Mouse (Mus musculus): ENCODE data around the gene App. TPM values are rescaled to one million over a fixed set of nuclear protein-coding genes. Genes with fewer than 3 reads are reported as not detected.

App gene
- polyA plus RNA-seq, 1 experiment: 207 TPM

- Histone ChIP-seq H3K36me3 (ENCODE audit: control insufficient read depth, insufficient read depth) (peaks cover 33% of the 10 kb centered on the region), H3K27me3 (ENCODE audit: control insufficient read depth, insufficient read depth, insufficient read length) (no peaks in the 10 kb centered on the region), H3K4me2 (ENCODE audit: low read depth) (no peak overlapping the region), H3K79me2 (ENCODE audit: control insufficient read depth, insufficient read depth) (no peaks in the 10 kb centered on the region), H3ac (ENCODE audit: control insufficient read depth, insufficient read length) (no peak overlapping the region), H3K4me3 (no peak overlapping the region)
- TF ChIP-seq TCF12 (IDR thresholded peaks at IDR 0.05; ENCODE audit: insufficient read depth, poor library complexity, severe bottlenecking): no peak
- no peak for TF ChIP-seq TCF3 (IDR thresholded peaks at IDR 0.05; ENCODE audit: insufficient read length, low read depth)
- TF ChIP-seq SRF (IDR thresholded peaks at IDR 0.05; ENCODE audit: control insufficient read depth, insufficient read length, low read depth): no peak
- no peak for TF ChIP-seq E2F4 (IDR thresholded peaks at IDR 0.05; ENCODE audit: insufficient read depth)
Observed at GRCm38 (mm10) chr16:85101544-85101943, 72.0 kb downstream of the App start.

DNA sequence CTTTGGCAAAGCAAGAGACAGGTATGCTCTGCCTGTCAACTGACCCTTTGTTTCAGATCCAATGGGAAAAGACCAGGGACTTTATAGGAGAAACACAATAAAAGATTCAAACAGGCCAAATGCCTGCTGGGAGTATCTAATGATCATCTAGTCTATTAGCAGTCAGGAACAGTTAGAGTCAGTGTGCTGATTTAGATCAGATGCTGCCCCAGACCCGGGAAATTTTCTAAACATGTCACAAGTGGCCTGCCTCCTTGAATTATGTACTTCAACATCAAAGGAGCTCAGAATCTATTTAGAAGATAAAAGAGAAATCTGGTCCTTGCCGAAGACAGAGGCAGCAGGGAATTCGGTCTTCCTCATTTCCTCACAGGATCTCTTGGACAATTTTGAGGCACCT, 72.8 kb downstream of the App start:
- no peak overlapping the region for H3ac ChIP-seq (ENCODE audit: control insufficient read depth, insufficient read length)
- TF ChIP-seq USF1 (IDR thresholded peaks at IDR 0.05; ENCODE audit: low read depth): no peak
- no peak for TF ChIP-seq MAX (IDR thresholded peaks at IDR 0.05; ENCODE audit: low read depth)
- TF ChIP-seq MYOG (IDR thresholded peaks at IDR 0.05; ENCODE audit: control insufficient read depth in 1 of 3, insufficient read depth in 1 of 3, insufficient read length in 2 of 3, low read depth in 2 of 3): no peak
- no peak for TF ChIP-seq POLR2AphosphoS2 (IDR thresholded peaks at IDR 0.05; ENCODE audit: insufficient read length, low read depth)
- no peak for TF ChIP-seq POLR2A (IDR thresholded peaks at IDR 0.05; ENCODE audit: insufficient read length, low read depth)
- no peak for TF ChIP-seq E2F4 (IDR thresholded peaks at IDR 0.05; ENCODE audit: insufficient read depth)
- no peak for TF ChIP-seq MYOD1 (IDR thresholded peaks at IDR 0.05; ENCODE audit: control insufficient read depth in 1 of 3, insufficient read length in 2 of 3, low read depth in 2 of 3)
- no peak for TF ChIP-seq REST (IDR thresholded peaks at IDR 0.05; ENCODE audit: insufficient read depth, insufficient read length)
- no peak for TF ChIP-seq TCF12 (IDR thresholded peaks at IDR 0.05; ENCODE audit: insufficient read depth, poor library complexity, severe bottlenecking)
- no peak for TF ChIP-seq CEBPB (IDR thresholded peaks at IDR 0.05; ENCODE audit: insufficient read depth, poor library complexity, severe bottlenecking)
- no peak overlapping the region for H3K4me3 ChIP-seq
- H3K36me3 ChIP-seq (ENCODE audit: control insufficient read depth, insufficient read depth): peaks cover 33% of the 10 kb centered on the region
- H3K79me2 ChIP-seq (ENCODE audit: control insufficient read depth, insufficient read depth): no peaks in the 10 kb centered on the region
- H3K27me3 ChIP-seq (ENCODE audit: control insufficient read depth, insufficient read depth, insufficient read length): no peaks in the 10 kb centered on the region
- no peak overlapping the region for H3K4me2 ChIP-seq (ENCODE audit: low read depth)

DNA sequence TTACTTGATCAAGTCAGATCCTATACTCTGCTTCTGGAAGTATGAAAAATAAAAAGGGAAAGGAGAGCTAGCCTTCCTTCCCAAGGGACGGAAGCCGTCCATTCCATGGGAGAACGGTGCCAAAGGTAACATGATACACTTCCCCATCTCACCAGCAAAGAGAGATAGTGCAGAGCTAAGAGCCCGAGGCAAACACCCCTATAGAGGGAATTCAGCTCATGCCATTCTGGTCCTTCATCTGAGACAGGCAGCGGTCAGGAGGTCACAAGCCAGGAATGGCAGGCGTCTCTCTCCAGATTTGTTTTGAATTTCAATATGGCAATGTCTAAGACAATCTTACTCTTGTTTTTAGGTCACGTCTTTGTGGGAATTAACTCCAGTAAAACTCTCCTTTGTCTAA, 74.1 kb downstream of the App start:
- no peak for TF ChIP-seq USF1 (IDR thresholded peaks at IDR 0.05; ENCODE audit: low read depth)
- no peak for TF ChIP-seq TCF12 (IDR thresholded peaks at IDR 0.05; ENCODE audit: insufficient read depth, poor library complexity, severe bottlenecking)
- TF ChIP-seq CEBPB (IDR thresholded peaks at IDR 0.05; ENCODE audit: insufficient read depth, poor library complexity, severe bottlenecking): no peak
- no peak for TF ChIP-seq MAX (IDR thresholded peaks at IDR 0.05; ENCODE audit: low read depth)
- TF ChIP-seq TCF3 (IDR thresholded peaks at IDR 0.05; ENCODE audit: insufficient read length, low read depth): no peak
- TF ChIP-seq POLR2A (IDR thresholded peaks at IDR 0.05; ENCODE audit: insufficient read length, low read depth): no peak
- TF ChIP-seq MYOD1 (IDR thresholded peaks at IDR 0.05; ENCODE audit: control insufficient read depth in 1 of 3, insufficient read length in 2 of 3, low read depth in 2 of 3): no peak
- Histone ChIP-seq H3K36me3 (ENCODE audit: control insufficient read depth, insufficient read depth) (peaks cover 33% of the 10 kb centered on the region), H3K4me3 (no peak overlapping the region), H3K4me2 (ENCODE audit: low read depth) (no peak overlapping the region), H3ac (ENCODE audit: control insufficient read depth, insufficient read length) (no peak overlapping the region), H3K79me2 (ENCODE audit: control insufficient read depth, insufficient read depth) (no peaks in the 10 kb centered on the region), H3K27me3 (ENCODE audit: control insufficient read depth, insufficient read depth, insufficient read length) (no peaks in the 10 kb centered on the region)

GRCm38 (mm10) chr16:85099044-85099443, 74.5 kb downstream of the App start:
- H3K27me3 ChIP-seq (ENCODE audit: control insufficient read depth, insufficient read depth, insufficient read length): no peaks in the 10 kb centered on the region
- no peak overlapping the region for H3ac ChIP-seq (ENCODE audit: control insufficient read depth, insufficient read length)
- no peak overlapping the region for H3K4me3 ChIP-seq
- no peaks in the 10 kb centered on the region for H3K79me2 ChIP-seq (ENCODE audit: control insufficient read depth, insufficient read depth)
- H3K4me2 ChIP-seq (ENCODE audit: low read depth): no peak overlapping the region
- TF ChIP-seq MYOD1 (IDR thresholded peaks at IDR 0.05; ENCODE audit: control insufficient read depth in 1 of 3, insufficient read length in 2 of 3, low read depth in 2 of 3) (no peak), POLR2AphosphoS2 (IDR thresholded peaks at IDR 0.05; ENCODE audit: insufficient read length, low read depth) (no peak), SRF (IDR thresholded peaks at IDR 0.05; ENCODE audit: control insufficient read depth, insufficient read length, low read depth) (no peak), POLR2A (IDR thresholded peaks at IDR 0.05; ENCODE audit: insufficient read length, low read depth) (no peak), CEBPB (IDR thresholded peaks at IDR 0.05; ENCODE audit: insufficient read depth, poor library complexity, severe bottlenecking) (no peak), TCF12 (IDR thresholded peaks at IDR 0.05; ENCODE audit: insufficient read depth, poor library complexity, severe bottlenecking) (no peak), TCF3 (IDR thresholded peaks at IDR 0.05; ENCODE audit: insufficient read length, low read depth) (no peak), E2F4 (IDR thresholded peaks at IDR 0.05; ENCODE audit: insufficient read depth) (no peak), MAX (IDR thresholded peaks at IDR 0.05; ENCODE audit: low read depth) (no peak), MYOG (IDR thresholded peaks at IDR 0.05; ENCODE audit: control insufficient read depth in 1 of 3, insufficient read depth in 1 of 3, insufficient read length in 2 of 3, low read depth in 2 of 3) (no peak), REST (IDR thresholded peaks at IDR 0.05; ENCODE audit: insufficient read depth, insufficient read length) (no peak), USF1 (IDR thresholded peaks at IDR 0.05; ENCODE audit: low read depth) (no peak)
- peaks cover 33% of the 10 kb centered on the region for H3K36me3 ChIP-seq (ENCODE audit: control insufficient read depth, insufficient read depth)

DNA sequence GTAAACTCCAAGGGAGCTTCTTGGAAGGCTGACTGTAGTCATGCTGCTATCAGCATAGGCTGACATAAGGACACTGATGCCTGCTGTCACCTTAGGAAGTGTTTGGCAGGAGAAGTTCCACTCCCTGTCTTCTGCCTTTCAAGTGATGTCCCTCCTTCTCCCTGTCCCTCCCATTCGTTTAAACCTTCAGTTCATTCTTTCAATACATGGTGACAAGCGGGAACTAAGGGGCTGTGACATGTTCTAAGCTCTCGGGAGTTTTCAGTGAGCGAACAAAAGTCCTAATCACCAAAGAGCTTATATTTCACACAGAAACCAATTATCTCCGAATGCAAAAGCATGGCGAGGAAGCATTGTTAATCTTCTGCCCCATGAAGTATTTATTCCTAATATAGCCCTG, 77.2 kb downstream of the App start:
- TF ChIP-seq E2F4 (IDR thresholded peaks at IDR 0.05; ENCODE audit: insufficient read depth) (no peak), MAX (IDR thresholded peaks at IDR 0.05; ENCODE audit: low read depth) (no peak), CEBPB (IDR thresholded peaks at IDR 0.05; ENCODE audit: insufficient read depth, poor library complexity, severe bottlenecking) (no peak), TCF3 (IDR thresholded peaks at IDR 0.05; ENCODE audit: insufficient read length, low read depth) (no peak), REST (IDR thresholded peaks at IDR 0.05; ENCODE audit: insufficient read depth, insufficient read length) (no peak), SRF (IDR thresholded peaks at IDR 0.05; ENCODE audit: control insufficient read depth, insufficient read length, low read depth) (no peak), MYOD1 (IDR thresholded peaks at IDR 0.05; ENCODE audit: control insufficient read depth in 1 of 3, insufficient read length in 2 of 3, low read depth in 2 of 3) (no peak), MYOG (IDR thresholded peaks at IDR 0.05; ENCODE audit: control insufficient read depth in 1 of 3, insufficient read depth in 1 of 3, insufficient read length in 2 of 3, low read depth in 2 of 3) (no peak), TCF12 (IDR thresholded peaks at IDR 0.05; ENCODE audit: insufficient read depth, poor library complexity, severe bottlenecking) (no peak), POLR2A (IDR thresholded peaks at IDR 0.05; ENCODE audit: insufficient read length, low read depth) (no peak), USF1 (IDR thresholded peaks at IDR 0.05; ENCODE audit: low read depth) (no peak)
- Histone ChIP-seq H3K27me3 (ENCODE audit: control insufficient read depth, insufficient read depth, insufficient read length) (no peaks in the 10 kb centered on the region), H3K4me2 (ENCODE audit: low read depth) (no peak overlapping the region), H3K4me3 (no peak overlapping the region), H3ac (ENCODE audit: control insufficient read depth, insufficient read length) (no peak overlapping the region), H3K79me2 (ENCODE audit: control insufficient read depth, insufficient read depth) (no peaks in the 10 kb centered on the region), H3K36me3 (ENCODE audit: control insufficient read depth, insufficient read depth) (peaks cover 16% of the 10 kb centered on the region)

All from myocyte (in vitro differentiated cells).